Comparison of ENCODE assay signal across 21 mouse cellular contexts in genomic region chr9:41402942-41403341, GRCm38 (mm10).
"Had no signal": no experiment of that assay in that cellular context is flagged by ENCODE, and none has a peak within 500 bp of the region (broad histone marks: within the 10 kb centered on the region; RNA-seq: fewer than 3 reads in every experiment).

No protein-coding gene starts in this region.

- DNase-seq: kidney, adult 2 months; kidney, postnatal 25 days; layer of hippocampus, adult 9-11 months; liver; lung, adult 18-20 months; lung, postnatal 10 days; lung, postnatal 4 days; right cerebral cortex, postnatal 25 days; spleen, adult 18-20 months; thymus, postnatal 36 days had no signal

- ATAC-seq: liver, embryonic 12.5 days had no signal

- H3K9me3 ChIP-seq: limb, embryonic 10.5 days; limb, embryonic 13.5 days; liver, embryonic 12.5 days; liver, embryonic 15.5 days; lung, embryonic 15.5 days; midbrain, embryonic 12.5 days; neural tube, embryonic 12.5 days; neural tube, embryonic 15.5 days; stomach, embryonic 15.5 days had no signal

- H3K4me2 ChIP-seq: limb, embryonic 13.5 days; liver, embryonic 12.5 days; liver, embryonic 15.5 days; lung, embryonic 15.5 days; midbrain, embryonic 12.5 days; neural tube, embryonic 12.5 days; neural tube, embryonic 15.5 days; stomach, embryonic 15.5 days had no signal

- H3K9ac ChIP-seq: limb, embryonic 13.5 days; liver, embryonic 12.5 days; liver, embryonic 15.5 days; lung, embryonic 15.5 days; midbrain, embryonic 12.5 days; neural tube, embryonic 12.5 days; neural tube, embryonic 15.5 days; stomach, embryonic 15.5 days had no signal

- H3K4me3 ChIP-seq: layer of hippocampus, adult 2 months; limb, embryonic 10.5 days; limb, embryonic 13.5 days; liver, embryonic 12.5 days; liver, embryonic 15.5 days; lung, embryonic 15.5 days; midbrain, embryonic 12.5 days; neural tube, embryonic 12.5 days; neural tube, embryonic 15.5 days; stomach, embryonic 15.5 days had no signal

- H3K27me3 ChIP-seq: limb, embryonic 13.5 days; liver, embryonic 12.5 days; liver, embryonic 15.5 days; lung, embryonic 15.5 days; midbrain, embryonic 12.5 days; neural tube, embryonic 12.5 days; neural tube, embryonic 15.5 days; stomach, embryonic 15.5 days had no signal

- H3K36me3 ChIP-seq: liver, embryonic 12.5 days; liver, embryonic 15.5 days; lung, embryonic 15.5 days; stomach, embryonic 15.5 days had no signal

- H3K4me1 ChIP-seq: limb, embryonic 13.5 days; liver, embryonic 12.5 days; liver, embryonic 15.5 days; lung, embryonic 15.5 days; neural tube, embryonic 12.5 days; stomach, embryonic 15.5 days had no signal

- H3K27ac ChIP-seq: kidney, postnatal 0 days; layer of hippocampus, adult 2 months; limb, embryonic 10.5 days; limb, embryonic 13.5 days; liver, embryonic 12.5 days; liver, embryonic 15.5 days; lung, embryonic 15.5 days; midbrain, embryonic 12.5 days; neural tube, embryonic 12.5 days; neural tube, embryonic 15.5 days; stomach, embryonic 15.5 days had no signal
